ENCODE assay signal across 10 mouse cellular contexts in the genomic region with DNA sequence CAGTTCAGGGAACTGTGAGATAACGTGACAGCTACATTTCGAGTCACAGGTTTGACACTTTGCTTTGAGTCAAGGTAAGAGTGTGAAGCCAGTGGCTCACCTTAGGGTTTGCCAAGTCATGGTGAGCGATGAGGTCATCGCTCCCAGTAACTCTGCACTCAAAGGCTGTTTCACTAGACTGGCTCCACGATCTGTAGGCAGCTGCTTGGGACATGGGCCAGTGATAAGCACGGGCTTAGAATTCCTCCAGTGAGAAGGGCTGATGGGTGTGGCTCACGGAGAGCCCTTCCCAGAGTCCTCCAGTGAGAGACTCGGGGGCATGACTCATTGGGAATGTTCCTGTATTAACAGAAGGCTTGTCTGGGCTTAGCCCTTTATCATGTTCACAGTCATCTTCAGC. TPM values are rescaled to one million over a fixed set of nuclear protein-coding genes. Genes with fewer than 3 reads are reported as not detected.
DNase-seq lines count a peak whose midpoint lies in the region; ATAC-seq lines count a peak whose summit lies in the region.
"Had no signal": no experiment of that assay in that cellular context is flagged by ENCODE, and none has a peak within 500 bp of the region (broad histone marks: within the 10 kb centered on the region; RNA-seq: fewer than 3 reads in every experiment).

No protein-coding gene starts in this region.

- no peak overlapping the region for H3K4me3 ChIP-seq in heart, embryonic 14.5 days (ENCODE audit: control insufficient read depth in 1 of 2, insufficient read depth in 1 of 2, low read depth in 1 of 2, low read length in 2 of 2)
- H3K4me3 ChIP-seq in forebrain, embryonic 12.5 days (replicated peaks): no peak overlapping the region
- H3K4me3 ChIP-seq in forebrain, embryonic 14.5 days (ENCODE audit: low read depth, low read length): no peak overlapping the region
- H3K4me3 ChIP-seq in hindbrain, embryonic 10.5 days: no peak overlapping the region
- H3K4me3 ChIP-seq: heart, adult 2 months had no signal

- ATAC-seq in heart, embryonic 14.5 days (ENCODE audit: insufficient number of reproducible peaks, insufficient read depth, low FRiP score, low read depth): peak; percentile 54
- ATAC-seq in forebrain, embryonic 12.5 days (ENCODE audit: low FRiP score): no peak
- no peak for ATAC-seq in forebrain, embryonic 14.5 days

- no peaks in the 10 kb centered on the region for H3K27me3 ChIP-seq in heart, embryonic 14.5 days (ENCODE audit: control insufficient read depth, insufficient read depth, low read length)
- H3K27me3 ChIP-seq in forebrain, embryonic 12.5 days: no peaks in the 10 kb centered on the region
- no peaks in the 10 kb centered on the region for H3K27me3 ChIP-seq in forebrain, embryonic 14.5 days (replicated peaks; ENCODE audit: control insufficient read depth, insufficient read depth, low read length)
- H3K27me3 ChIP-seq in hindbrain, embryonic 10.5 days (ENCODE audit: insufficient read depth, poor library complexity, severe bottlenecking): no peaks in the 10 kb centered on the region

- peaks cover 8 to 10% of the 10 kb centered on the region in 2 experiments for H3K4me1 ChIP-seq in heart, embryonic 14.5 days (ENCODE audit: control insufficient read depth in 2 of 2, insufficient read depth in 2 of 2, low read length in 2 of 2)
- no peaks in the 10 kb centered on the region for H3K4me1 ChIP-seq in forebrain, embryonic 12.5 days
- H3K4me1 ChIP-seq in forebrain, embryonic 14.5 days (ENCODE audit: control insufficient read depth, insufficient read depth, low read length): no peaks in the 10 kb centered on the region
- H3K4me1 ChIP-seq in hindbrain, embryonic 10.5 days (replicated peaks): no peaks in the 10 kb centered on the region

- WGBS in heart, embryonic 14.5 days: 21% methylated on average over 8 of the region's 8 CpGs
- 93% methylated on average over 8 of the region's 8 CpGs for WGBS in forebrain, embryonic 12.5 days
- 91% methylated on average over 8 of the region's 8 CpGs for WGBS in forebrain, embryonic 14.5 days
- WGBS in hindbrain, embryonic 10.5 days: 90% methylated on average over 8 of the region's 8 CpGs

- DNase-seq in 3T3-L1 (ENCODE audit: low read depth, low spot score): peak; percentile 99
- DNase-seq in adrenal gland, adult 2 months: peak; percentile 80
- DNase-seq in lung, adult 18-20 months: peak; percentile 78 to 81
- DNase-seq in embryo, embryonic 11 days: no peak
- DNase-seq in forebrain, embryonic 14.5 days (ENCODE audit: low spot score): no peak
- DNase-seq in hindbrain, embryonic 10.5 days (ENCODE audit: low spot score): no peak

- peak overlapping the region; percentile 20 to 75; a peak in 3 of 4 replicates for H3K27ac ChIP-seq in heart, embryonic 14.5 days (replicated peaks in 1 of 2; ENCODE audit: control insufficient read depth in 1 of 2, insufficient read depth in 1 of 2, low read depth in 2 of 2, low read length in 2 of 2)
- no peak overlapping the region for H3K27ac ChIP-seq in forebrain, embryonic 12.5 days
- H3K27ac ChIP-seq in forebrain, embryonic 14.5 days (ENCODE audit: low read depth, low read length): no peak overlapping the region
- no peak overlapping the region for H3K27ac ChIP-seq in hindbrain, embryonic 10.5 days
- H3K27ac ChIP-seq: heart, adult 2 months had no signal

- H3K9ac ChIP-seq in heart, embryonic 14.5 days (ENCODE audit: low read length): no peak overlapping the region
- no peak overlapping the region for H3K9ac ChIP-seq in forebrain, embryonic 12.5 days
- H3K9ac ChIP-seq in forebrain, embryonic 14.5 days (ENCODE audit: low read length): no peak overlapping the region

- no peak overlapping the region for H3K4me2 ChIP-seq in heart, embryonic 14.5 days (ENCODE audit: low read length)
- H3K4me2 ChIP-seq in forebrain, embryonic 12.5 days: no peak overlapping the region
- H3K4me2 ChIP-seq in forebrain, embryonic 14.5 days (ENCODE audit: low read length): no peak overlapping the region

- H3K9me3 ChIP-seq in heart, embryonic 14.5 days (ENCODE audit: control insufficient read depth, low read length): no peaks in the 10 kb centered on the region
- H3K9me3 ChIP-seq in forebrain, embryonic 12.5 days: no peaks in the 10 kb centered on the region
- no peaks in the 10 kb centered on the region for H3K9me3 ChIP-seq in forebrain, embryonic 14.5 days (replicated peaks; ENCODE audit: control insufficient read depth, low read length)
- H3K9me3 ChIP-seq in hindbrain, embryonic 10.5 days: no peaks in the 10 kb centered on the region

- no peaks in the 10 kb centered on the region for H3K36me3 ChIP-seq in heart, embryonic 14.5 days (ENCODE audit: control insufficient read depth, insufficient read depth, low read length)
- H3K36me3 ChIP-seq in forebrain, embryonic 12.5 days (replicated peaks): peaks cover 9% of the 10 kb centered on the region; the same call in 1 of the 2 replicates
- 0 out of 2 replicates have a peak, but pooled peaks cover 4% of the 10 kb centered on the region for H3K36me3 ChIP-seq in forebrain, embryonic 14.5 days (ENCODE audit: control insufficient read depth, insufficient read depth, low read length)
- peaks cover 48% of the 10 kb centered on the region for H3K36me3 ChIP-seq in hindbrain, embryonic 10.5 days

RNA-seq across cellular contexts. Expression of gene Pbx4, which starts 16.7 kb away (rescaled TPM):
- total RNA-seq in adrenal gland, adult 2 months (2021): under 1 TPM; 0.38 to 0.69 TPM
- polyA plus RNA-seq in adrenal gland, adult 2 months (2012; rRNA removed): 5.5 and 5.8 TPM in 2 replicates
- 3.2 and 5.0 TPM in 2 replicates for polyA plus RNA-seq in heart, embryonic 14.5 days (2014; fragmentation: Nextera tagmentation; extraction: Ambion mirVana)
- polyA plus RNA-seq in forebrain, embryonic 12.5 days (2016; fragmentation: Nextera tagmentation; extraction: Ambion mirVana): 51.2 and 54.0 TPM in 2 replicates
- polyA plus RNA-seq in forebrain, embryonic 14.5 days (2014; fragmentation: Nextera tagmentation; extraction: Ambion mirVana): 46.8 and 47.7 TPM in 2 replicates
- polyA plus RNA-seq in hindbrain, embryonic 10.5 days (2016; fragmentation: Nextera tagmentation; extraction: Ambion mirVana): 39.8 and 49.9 TPM in 2 replicates

RNA-seq across cellular contexts. Expression of gene Lpar2, which starts 26.7 kb away (rescaled TPM):
- 1 to 10 TPM; 1.2 to 2.9 TPM for total RNA-seq in adrenal gland, adult 2 months (2021)
- polyA plus RNA-seq in adrenal gland, adult 2 months (2012; rRNA removed): 2.0 and 2.5 TPM in 2 replicates
- 0.19 and 0.24 TPM in 2 replicates for polyA plus RNA-seq in heart, embryonic 14.5 days (2014; fragmentation: Nextera tagmentation; extraction: Ambion mirVana)
- 0.83 and 1.1 TPM in 2 replicates for polyA plus RNA-seq in forebrain, embryonic 12.5 days (2016; fragmentation: Nextera tagmentation; extraction: Ambion mirVana)
- 1.3 and 1.4 TPM in 2 replicates for polyA plus RNA-seq in forebrain, embryonic 14.5 days (2014; fragmentation: Nextera tagmentation; extraction: Ambion mirVana)
- 0.63 and 0.73 TPM in 2 replicates for polyA plus RNA-seq in hindbrain, embryonic 10.5 days (2016; fragmentation: Nextera tagmentation; extraction: Ambion mirVana)

RNA-seq across cellular contexts. Expression of gene Cilp2, which starts 38.5 kb away (rescaled TPM):
- total RNA-seq in adrenal gland, adult 2 months (2021): under 1 TPM; 0.07 to 0.09 TPM
- 0.39 and 1.1 TPM in 2 replicates for polyA plus RNA-seq in adrenal gland, adult 2 months (2012; rRNA removed)
- polyA plus RNA-seq in heart, embryonic 14.5 days (2014; fragmentation: Nextera tagmentation; extraction: Ambion mirVana): 0.30 and 0.42 TPM in 2 replicates
- 0.77 and 1.1 TPM in 2 replicates for polyA plus RNA-seq in forebrain, embryonic 12.5 days (2016; fragmentation: Nextera tagmentation; extraction: Ambion mirVana)
- 2.0 and 2.6 TPM in 2 replicates for polyA plus RNA-seq in forebrain, embryonic 14.5 days (2014; fragmentation: Nextera tagmentation; extraction: Ambion mirVana)
- polyA plus RNA-seq in hindbrain, embryonic 10.5 days (2016; fragmentation: Nextera tagmentation; extraction: Ambion mirVana): 0.44 and 0.47 TPM in 2 replicates
- total RNA-seq: megakaryocyte, adult 5-6 weeks had no signal

RNA-seq across cellular contexts. Expression of gene Gmip, which starts 40.5 kb away (rescaled TPM):
- total RNA-seq in adrenal gland, adult 2 months (2021): 10 to 100 TPM; 13.5 to 13.6 TPM
- 30.3 and 36.6 TPM in 2 replicates for polyA plus RNA-seq in adrenal gland, adult 2 months (2012; rRNA removed)
- polyA plus RNA-seq in heart, embryonic 14.5 days (2014; fragmentation: Nextera tagmentation; extraction: Ambion mirVana): 6.2 and 7.3 TPM in 2 replicates
- polyA plus RNA-seq in forebrain, embryonic 12.5 days (2016; fragmentation: Nextera tagmentation; extraction: Ambion mirVana): 17.2 and 17.3 TPM in 2 replicates
- 16.0 and 26.1 TPM in 2 replicates for polyA plus RNA-seq in forebrain, embryonic 14.5 days (2014; fragmentation: Nextera tagmentation; extraction: Ambion mirVana)
- 10.4 and 16.5 TPM in 2 replicates for polyA plus RNA-seq in hindbrain, embryonic 10.5 days (2016; fragmentation: Nextera tagmentation; extraction: Ambion mirVana)

RNA-seq across cellular contexts. Expression of gene Tssk6, which starts 53.0 kb away (rescaled TPM):
- total RNA-seq in adrenal gland, adult 2 months (2021): under 1 TPM; 0.35 to 0.66 TPM
- 1.3 and 2.0 TPM in 2 replicates for polyA plus RNA-seq in adrenal gland, adult 2 months (2012; rRNA removed)
- 1.5 and 1.8 TPM in 2 replicates for polyA plus RNA-seq in heart, embryonic 14.5 days (2014; fragmentation: Nextera tagmentation; extraction: Ambion mirVana)
- polyA plus RNA-seq in forebrain, embryonic 12.5 days (2016; fragmentation: Nextera tagmentation; extraction: Ambion mirVana): 4.2 and 4.3 TPM in 2 replicates
- polyA plus RNA-seq in forebrain, embryonic 14.5 days (2014; fragmentation: Nextera tagmentation; extraction: Ambion mirVana): 2.5 and 3.1 TPM in 2 replicates
- 4.7 and 4.8 TPM in 2 replicates for polyA plus RNA-seq in hindbrain, embryonic 10.5 days (2016; fragmentation: Nextera tagmentation; extraction: Ambion mirVana)

Comparison
In these comparisons a context has a peak if more than half of its experiments do, and no peak if none do; other contexts are left out.
1. DNase-seq: peak in 3T3-L1 (single experiment), adrenal gland, adult 2 months (single experiment) and lung, adult 18-20 months (2 of 2); none in embryo, embryonic 11 days (single experiment), forebrain, embryonic 14.5 days (single experiment) and hindbrain, embryonic 10.5 days (single experiment).
2. H3K27ac ChIP-seq: peak in heart, embryonic 14.5 days (2 of 2); none in forebrain, embryonic 12.5 days (single experiment), forebrain, embryonic 14.5 days (single experiment) and hindbrain, embryonic 10.5 days (single experiment).